Mouse (Mus musculus): ENCODE measurements around the gene Srebf2.
"Not testable (repeated sequence)": the region's sequence is repeated elsewhere in the genome, so short reads cannot be mapped to it uniquely, and the experiment has no call there.

DNA sequence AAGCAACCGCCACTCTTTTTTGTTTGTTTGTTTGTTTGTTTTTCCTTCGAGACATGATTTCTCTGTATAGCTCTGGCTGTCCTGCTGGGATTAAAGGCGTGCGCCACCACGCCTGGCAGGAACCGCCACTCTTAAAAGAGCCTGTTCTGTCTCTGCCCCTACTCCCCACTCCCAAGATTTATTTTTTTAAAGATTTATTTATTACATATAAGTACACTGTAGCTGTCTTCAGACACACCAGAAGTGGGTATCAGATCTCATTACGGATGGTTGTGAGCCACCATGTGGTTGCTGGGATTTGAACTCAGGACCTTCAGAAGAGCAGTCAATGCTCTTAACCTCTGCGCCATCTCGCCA is 97.8 kb downstream of the Srebf2 start:
- not testable (repeated sequence) for TF ChIP-seq POLR2A (IDR thresholded peaks at IDR 0.05; ENCODE audit: control insufficient read depth, extremely low read depth, insufficient read depth, low read length, poor library complexity); CTCF (IDR thresholded peaks at IDR 0.05; ENCODE audit: borderline replicate concordance, control insufficient read depth, extremely low read depth, insufficient read depth, low read length, poor library complexity)
